Mouse (Mus musculus) myocyte (in vitro differentiated cells): ENCODE data around the gene Mettl18.

ENCODE experiments used
- CEBPB ChIP-seq: IDR thresholded peaks from 2 replicates; pipeline ENCODE4 v1.6.1; 2011; ENCODE audit warnings: mild to moderate bottlenecking, moderate library complexity; ENCODE audit not compliant: poor library complexity, insufficient read depth, severe bottlenecking
- E2F4 ChIP-seq: IDR thresholded peaks from one replicate; pipeline ENCODE4 v1.6.1; 2011; ENCODE audit warnings: mild to moderate bottlenecking, control low read depth, moderate library complexity; ENCODE audit not compliant: insufficient read depth
- MAX ChIP-seq: IDR thresholded peaks from one replicate; pipeline ENCODE4 v1.6.1; 2011; ENCODE audit warnings: low read depth, mild to moderate bottlenecking, control low read depth
- MYOD1 ChIP-seq, 3 experiments: IDR thresholded peaks; one replicate each; pipeline ENCODE4 v1.6.1; 2011; ENCODE audit warnings: control low read depth in 2 of 3, low read depth in 2 of 3, mild to moderate bottlenecking in 2 of 3, moderate library complexity in 1 of 3; ENCODE audit not compliant: insufficient read length in 2 of 3, control insufficient read depth in 1 of 3
- MYOG ChIP-seq, 3 experiments: IDR thresholded peaks; one replicate each; pipeline ENCODE4 v1.6.1; 2011; ENCODE audit warnings: control low read depth in 2 of 3, low read depth in 2 of 3, mild to moderate bottlenecking in 2 of 3; ENCODE audit not compliant: insufficient read length in 2 of 3, control insufficient read depth in 1 of 3, insufficient read depth in 1 of 3
- POLR2A ChIP-seq: IDR thresholded peaks from one replicate; pipeline ENCODE4 v1.6.1; 2011; ENCODE audit warnings: low read depth, mild to moderate bottlenecking, control low read depth, moderate library complexity; ENCODE audit not compliant: insufficient read length
- POLR2AphosphoS2 ChIP-seq: IDR thresholded peaks from one replicate; pipeline ENCODE4 v1.6.1; 2011; ENCODE audit warnings: low read depth, control low read depth; ENCODE audit not compliant: insufficient read length
- REST ChIP-seq: IDR thresholded peaks from one replicate; pipeline ENCODE4 v1.6.1; 2011; ENCODE audit warnings: mild to moderate bottlenecking, control low read depth, moderate library complexity; ENCODE audit not compliant: insufficient read depth, insufficient read length
- SRF ChIP-seq: IDR thresholded peaks from one replicate; pipeline ENCODE4 v1.6.1; 2011; ENCODE audit warnings: low read depth; ENCODE audit not compliant: control insufficient read depth, insufficient read length
- TCF12 ChIP-seq: IDR thresholded peaks from one replicate; pipeline ENCODE4 v1.6.1; 2011; ENCODE audit warnings: mild to moderate bottlenecking, control low read depth; ENCODE audit not compliant: poor library complexity, insufficient read depth, severe bottlenecking
- TCF3 ChIP-seq: IDR thresholded peaks from one replicate; pipeline ENCODE4 v1.6.1; 2011; ENCODE audit warnings: low read depth, control low read depth; ENCODE audit not compliant: insufficient read length
- USF1 ChIP-seq: IDR thresholded peaks from one replicate; pipeline ENCODE4 v1.6.1; 2011; ENCODE audit warnings: low read depth, mild to moderate bottlenecking, control low read depth, moderate library complexity

DNA sequence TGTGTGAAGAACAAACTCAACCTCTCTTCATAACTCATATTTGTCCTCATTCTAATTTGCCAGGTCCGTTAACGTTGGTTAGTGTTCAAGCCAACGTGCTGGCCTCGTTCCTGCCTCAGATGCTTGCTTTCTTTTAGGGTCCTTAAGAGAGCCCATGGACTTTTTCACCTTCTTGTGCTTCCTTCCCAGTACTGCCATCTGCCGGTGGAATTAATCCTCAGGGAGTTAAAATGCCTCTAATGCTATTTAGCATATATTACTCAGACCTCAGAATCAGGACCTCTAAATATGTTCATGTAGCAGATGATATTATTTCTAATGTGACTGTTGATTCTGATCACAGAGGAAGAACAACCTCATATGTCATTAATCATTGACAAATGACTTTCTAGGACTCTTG is 32.7 kb downstream of the Mettl18 start:
- TF ChIP-seq USF1 (no peak), TCF12 (no peak), MYOD1 (IDR thresholded peaks at IDR 0.05; ENCODE audit: control insufficient read depth in 1 of 3, insufficient read length in 2 of 3, low read depth in 2 of 3) (no peak), POLR2A (no peak), E2F4 (no peak), POLR2AphosphoS2 (no peak), REST (no peak), MAX (no peak), CEBPB (no peak), TCF3 (no peak), MYOG (IDR thresholded peaks at IDR 0.05; ENCODE audit: control insufficient read depth in 1 of 3, insufficient read depth in 1 of 3, insufficient read length in 2 of 3, low read depth in 2 of 3) (no peak), SRF (no peak)
